Mouse (Mus musculus) left cerebral cortex, postnatal 10 days (tissue): ENCODE measurements around the gene Oxt. TPM values are rescaled to one million over a fixed set of nuclear protein-coding genes. Genes with fewer than 3 reads are reported as not detected.
"Not testable (repeated sequence)": the region's sequence is repeated elsewhere in the genome, so short reads cannot be mapped to it uniquely, and the experiment has no call there.

Experiments
- DNase-seq, 2 experiments: peaks; one replicate each; pipeline ENCODE4 v3.0.0; 2021 to 2022; ENCODE audit warnings: low spot score in 2 of 2, mixed read lengths in 1 of 2; ENCODE audit errors: extremely low spot score in 1 of 2
- intact Hi-C: fragments of 180-260 bp; cut with DNase I; formaldehyde crosslinking; loops from one replicate; pipeline ENCODE4 v1.15.1; 2025
- total RNA-seq, 2 experiments: library from RNA; stranded (reverse); gene quantifications; 2 replicates each; pipeline ENCODE4 v1.2.3; 2021

The Oxt gene
- total RNA-seq, 2 experiments from 2014 or later, result 0.84 TPM; not detected in 1

DNA sequence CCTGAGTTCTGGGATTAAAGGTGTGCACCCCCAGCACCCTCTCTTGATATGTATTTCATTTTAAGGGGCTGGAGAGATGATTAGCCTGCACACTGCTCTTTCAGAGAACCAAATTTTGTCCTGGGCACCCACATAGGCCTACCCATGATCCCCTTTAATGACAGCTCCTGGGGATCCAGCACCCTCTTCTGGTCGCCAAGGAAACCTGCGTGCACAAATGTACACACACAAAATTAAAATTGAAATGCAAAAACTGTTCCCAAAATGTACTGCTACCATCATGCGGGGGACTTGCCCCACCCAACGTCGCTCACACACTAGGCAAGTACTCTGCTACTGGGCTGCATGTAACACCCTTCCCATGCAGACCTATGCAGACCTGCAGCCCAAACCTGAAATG, 1.0 kb upstream of the Oxt start:
- no peak for DNase-seq
- intact Hi-C loops, result no loop called here

DNA sequence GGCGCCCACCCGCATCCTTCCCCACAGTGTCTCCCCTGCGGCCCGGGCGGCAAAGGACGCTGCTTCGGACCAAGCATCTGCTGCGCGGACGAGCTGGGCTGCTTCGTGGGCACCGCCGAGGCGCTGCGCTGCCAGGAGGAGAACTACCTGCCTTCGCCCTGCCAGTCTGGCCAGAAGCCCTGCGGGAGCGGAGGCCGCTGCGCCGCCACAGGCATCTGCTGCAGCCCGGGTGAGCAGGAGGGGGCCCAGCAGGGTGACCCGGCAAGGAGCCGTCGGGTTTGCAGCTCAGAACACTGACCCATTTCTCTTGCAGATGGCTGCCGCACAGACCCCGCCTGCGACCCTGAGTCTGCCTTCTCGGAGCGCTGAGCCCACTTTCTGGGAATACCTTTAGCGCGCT, 591 bp downstream of the Oxt start:
- intact Hi-C loops, DNase-seq: not testable (repeated sequence)

GRCm38 (mm10) chr2:130577021-130577420, 1.0 kb downstream of the Oxt start:
- DNase-seq, result no peak
- intact Hi-C loops, result no loop called here

DNA sequence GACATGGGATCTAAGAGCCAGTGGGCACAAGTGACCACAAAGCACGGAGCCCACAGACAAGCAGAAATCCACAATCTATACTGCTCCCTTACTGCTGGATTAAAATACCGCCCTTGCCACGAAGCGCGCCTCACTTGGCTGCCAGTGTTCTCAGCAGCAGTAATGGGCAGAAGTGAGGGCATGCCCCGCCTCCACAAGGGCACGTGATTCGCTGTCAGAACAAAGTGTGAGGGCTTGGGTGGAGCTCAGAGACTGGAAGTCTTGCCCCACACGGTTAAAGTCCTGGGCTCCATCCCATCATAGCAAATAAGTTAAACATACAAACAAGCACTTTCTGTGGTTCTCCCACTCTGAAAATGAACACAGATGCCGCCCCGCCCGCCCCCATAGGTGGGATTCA, 1.7 kb downstream of the Oxt start:
- peak in 1 of 2 experiments; percentile 42 for DNase-seq
- intact Hi-C loops, result no loop called here

GRCm38 (mm10) chr2:130578148-130578547, 2.2 kb downstream of the Oxt start:
- intact Hi-C loops, result no loop called here
- peak in 1 of 2 experiments; percentile 48 for DNase-seq

DNA sequence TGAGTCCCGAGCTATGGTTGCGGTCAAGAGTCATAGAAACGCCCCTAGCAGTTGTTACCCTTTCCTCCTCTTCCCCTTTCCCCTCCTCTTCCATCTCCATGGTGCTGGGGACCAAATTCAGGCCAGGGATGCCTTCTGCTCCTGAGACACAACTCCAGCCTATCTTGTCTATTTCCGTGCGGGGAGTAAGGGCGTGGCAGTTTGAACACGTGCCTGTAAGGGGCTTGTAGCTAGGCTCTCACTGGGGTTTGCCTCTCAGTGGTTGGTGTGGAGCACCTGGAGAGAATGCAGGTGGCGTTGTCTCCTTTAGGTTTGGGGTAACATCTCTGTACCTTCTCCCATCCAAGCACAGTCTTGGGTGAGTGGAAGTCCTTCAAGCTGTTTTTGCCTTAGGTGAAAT, 3.8 kb downstream of the Oxt start:
- intact Hi-C loops, result no loop called here
- no peak for DNase-seq

GRCm38 (mm10) chr2:130581201-130581600, 5.2 kb downstream of the Oxt start:
- no peak for DNase-seq
- intact Hi-C loops, result no loop called here

DNA sequence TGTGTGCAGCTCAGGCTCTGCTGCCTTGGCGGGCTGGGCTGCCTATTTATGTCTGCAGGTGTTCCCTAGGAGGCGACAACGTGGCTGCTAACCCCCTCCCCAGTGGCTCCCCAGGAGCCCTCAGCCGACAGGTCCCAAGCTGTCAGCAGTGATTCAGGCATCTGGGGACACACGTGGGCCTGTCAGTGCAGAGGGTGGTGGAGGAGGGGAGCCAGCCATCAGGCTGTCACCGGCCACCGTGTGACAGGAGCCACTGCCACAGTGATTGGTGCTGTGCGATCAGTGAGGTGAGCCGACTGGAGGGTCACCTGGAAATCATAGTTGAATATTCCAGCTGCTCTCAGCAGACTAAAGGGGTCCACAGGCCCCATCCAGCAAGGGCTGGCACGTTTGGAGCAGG, 6.6 kb downstream of the Oxt start, which contains the start of gene Avp:
Avp (minus strand) TSS at position 3 of the 400 bp plus-strand sequence.
- intact Hi-C loops, result no loop called here
- DNase-seq, result no peak

DNA sequence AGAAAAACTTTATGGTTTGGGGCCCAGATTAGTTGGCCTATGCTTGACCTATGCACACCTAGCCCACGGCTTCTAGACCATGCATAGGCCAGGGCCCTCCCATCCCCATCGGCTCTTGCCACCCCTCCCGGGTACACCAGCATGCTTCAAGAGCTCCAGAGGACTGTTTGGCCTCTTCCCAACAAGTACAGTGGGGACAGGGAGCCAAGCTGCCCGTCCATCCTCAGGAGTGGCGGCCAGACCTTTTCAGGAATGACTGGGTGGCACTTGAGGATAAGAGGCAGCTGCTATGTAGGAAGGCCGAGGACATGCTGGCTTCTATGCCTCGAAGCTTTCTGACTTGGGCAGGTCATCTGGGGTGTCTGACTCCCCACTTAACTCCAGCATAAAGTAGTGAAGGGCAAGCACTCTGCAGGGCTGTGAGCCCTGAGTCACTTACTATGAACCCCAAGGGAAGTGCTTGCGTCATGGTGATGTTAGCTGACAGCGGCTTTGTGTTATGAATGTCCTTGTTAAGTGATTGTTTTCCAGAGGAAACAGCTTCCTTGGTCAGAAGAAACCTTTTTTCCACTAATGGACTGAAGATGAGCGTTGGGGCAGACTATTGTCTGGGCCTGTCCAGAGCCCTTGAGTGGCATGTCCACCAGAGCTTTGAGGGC, 8.1 kb downstream of the Oxt start:
- DNase-seq, result no peak
- intact Hi-C loops, result no loop called here

DNA sequence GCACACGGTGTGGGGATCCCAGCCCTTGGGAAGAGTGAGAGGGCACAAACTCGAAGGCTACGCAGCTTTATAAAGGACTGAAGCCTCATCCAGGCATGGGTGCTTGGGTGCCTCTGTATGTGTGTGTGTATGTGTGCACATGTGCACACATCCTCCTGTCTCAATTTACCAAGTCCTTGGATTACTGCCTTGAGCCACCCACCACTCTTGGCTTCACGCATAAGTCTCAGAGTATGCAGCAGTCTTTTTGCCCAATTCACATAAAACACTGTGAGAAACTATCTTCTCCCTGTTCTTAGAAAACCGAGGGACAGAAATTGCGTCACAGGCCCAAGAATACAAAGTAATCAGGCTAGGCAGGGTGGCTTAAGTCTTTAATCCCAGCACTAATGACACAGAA, 10.0 kb downstream of the Oxt start:
- DNase-seq, result peak in 1 of 2 experiments; percentile 36
- intact Hi-C loops, result no loop called here

DNA sequence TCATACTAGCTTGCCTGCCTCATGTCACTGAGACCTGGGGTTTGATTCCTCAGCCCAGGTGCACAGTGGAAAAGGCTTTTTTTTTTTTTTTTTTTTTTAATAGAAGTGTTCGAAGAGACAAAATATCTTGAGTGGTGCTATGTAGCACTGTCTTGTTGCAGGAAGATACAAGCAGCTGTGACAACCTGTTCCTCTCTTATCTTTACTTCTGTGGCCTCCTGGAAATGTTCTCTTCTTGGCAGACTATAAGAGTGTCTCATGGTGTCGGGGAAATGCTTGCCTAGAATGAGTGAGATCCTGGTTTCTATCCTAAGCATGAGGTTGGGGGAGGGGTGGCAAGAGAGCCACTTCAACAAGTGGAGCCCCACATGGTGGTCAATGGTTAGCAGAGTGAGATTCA, 12.4 kb downstream of the Oxt start:
- intact Hi-C loops, result no loop called here
- DNase-seq, result no peak

- intact Hi-C loops, result no loop called here
- DNase-seq, result no peak
Measured at GRCm38 (mm10) chr2:130589157-130589556, 13.2 kb downstream of the Oxt start.

DNA sequence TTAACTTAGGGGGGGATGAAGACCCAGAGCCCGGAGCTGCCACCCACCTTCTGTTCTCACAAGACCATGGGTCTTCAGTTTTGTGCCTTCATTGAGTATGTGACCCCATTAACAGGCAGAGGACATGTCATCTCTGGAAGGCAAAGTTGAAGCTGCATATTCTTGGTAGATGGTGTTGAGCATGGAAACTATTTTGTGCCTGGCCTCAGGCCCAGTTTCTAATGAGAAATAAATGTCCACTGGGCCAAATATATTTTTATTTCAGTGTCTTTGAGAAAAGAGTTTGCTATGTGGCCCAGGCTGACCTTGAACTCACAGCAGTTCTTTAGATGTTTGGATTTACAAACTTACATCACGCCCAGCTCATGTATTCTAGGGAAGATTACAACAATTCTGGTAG, 13.8 kb downstream of the Oxt start:
- DNase-seq, result no peak
- intact Hi-C loops, result no loop called here

DNA sequence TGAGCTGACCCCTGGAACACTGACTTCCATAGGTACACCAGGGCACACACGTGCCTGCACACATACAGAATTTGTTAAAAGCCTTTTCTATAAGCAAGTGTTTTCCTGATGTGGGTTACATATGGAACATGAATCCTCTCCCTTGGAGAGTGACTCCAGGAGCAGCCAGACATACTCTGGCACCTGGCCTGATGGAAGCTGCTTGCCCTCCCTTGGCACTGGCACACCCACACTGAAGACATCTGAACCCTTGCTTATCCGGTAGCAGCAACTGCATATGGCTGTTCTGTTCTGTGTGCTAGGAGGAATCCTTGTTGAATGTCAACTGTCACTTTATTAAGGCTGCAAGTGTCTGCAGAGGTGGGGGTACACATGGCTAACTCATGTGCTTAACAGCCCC, 15.0 kb downstream of the Oxt start:
- intact Hi-C loops, result no loop called here
- no peak for DNase-seq

DNA sequence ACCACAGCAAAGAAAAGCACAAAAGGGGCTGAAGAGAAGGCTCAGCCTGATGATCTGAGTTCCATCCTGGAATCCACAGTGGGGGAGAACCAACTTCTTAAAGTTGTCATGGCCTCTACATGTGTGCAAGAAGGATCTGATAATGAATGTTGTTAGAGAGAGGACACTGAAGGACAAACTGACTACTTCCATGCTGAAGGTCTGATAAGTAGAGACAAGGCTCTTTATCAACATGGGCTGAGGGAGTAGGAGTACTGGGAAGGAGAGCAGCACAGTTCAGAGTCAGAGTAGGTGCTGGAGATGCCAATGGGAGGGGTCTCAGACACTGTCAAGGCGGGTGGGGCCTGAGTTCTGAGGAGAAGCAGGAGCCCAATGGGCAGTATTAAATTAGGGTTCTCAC, 19.6 kb downstream of the Oxt start:
- no peak for DNase-seq
- intact Hi-C loops, result no loop called here

- intact Hi-C loops, result no loop called here
- DNase-seq, result peak in 1 of 2 experiments; percentile 28
Measured at GRCm38 (mm10) chr2:130597601-130598010, 21.6 kb downstream of the Oxt start.

GRCm38 (mm10) chr2:130598399-130598798, 22.4 kb downstream of the Oxt start:
- intact Hi-C loops, result no loop called here
- DNase-seq, result peak in 1 of 2 experiments; percentile 55

GRCm38 (mm10) chr2:130602195-130602594, 26.2 kb downstream of the Oxt start:
- intact Hi-C loops, result no loop called here
- DNase-seq, result no peak

DNA sequence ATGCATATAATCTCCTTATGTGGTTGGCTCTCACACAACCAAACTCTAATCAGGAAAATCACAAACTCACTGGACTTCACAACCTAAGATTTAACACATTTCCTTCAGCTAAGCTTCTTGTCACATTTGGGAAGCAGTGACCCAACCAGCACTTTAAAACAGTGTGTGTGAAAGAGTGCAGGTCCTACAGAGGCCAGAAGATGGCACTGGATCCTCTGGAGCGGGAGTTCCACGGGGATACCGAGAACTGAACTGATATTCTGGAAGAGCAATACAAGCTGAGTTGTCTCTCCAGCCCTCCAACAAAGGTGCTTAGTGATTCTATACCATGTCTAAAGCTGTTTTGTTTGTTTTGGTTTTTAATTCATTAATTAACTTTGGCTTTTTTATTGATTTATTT, 37.1 kb downstream of the Oxt start:
- intact Hi-C loops, result no loop called here

DNA sequence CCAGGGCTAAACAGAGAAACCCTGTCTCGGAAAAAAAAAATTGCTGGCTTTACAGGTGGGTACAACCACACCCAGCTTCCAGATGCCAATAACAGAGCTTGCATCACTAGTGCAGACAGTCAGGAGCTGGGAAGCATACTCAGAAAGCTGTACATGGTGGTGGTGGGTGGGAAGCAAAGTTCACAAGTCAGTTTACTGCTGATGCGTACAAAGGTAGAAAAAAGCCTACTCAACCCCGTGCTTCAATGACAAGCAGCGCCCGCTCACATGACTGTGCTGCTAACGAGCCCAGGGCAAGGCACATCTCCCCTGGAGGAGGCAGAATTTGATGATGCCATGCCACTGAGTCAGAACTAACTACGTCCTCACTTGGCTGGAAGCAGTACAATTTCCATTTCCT, 43.0 kb downstream of the Oxt start:
- DNase-seq, result no peak
- intact Hi-C loops, result no loop called here

More for the DNA sequence above, 37.1 kb downstream of the Oxt start:
- no peak for DNase-seq
